Mouse (Mus musculus) kidney, postnatal 0 days (tissue): ENCODE measurements around the gene Tra2a. TPM values are rescaled to one million over a fixed set of nuclear protein-coding genes. Genes with fewer than 3 reads are reported as not detected.
A peak's percentile ranks its signal among the peaks of the same experiment; 100 is the strongest.

Source experiments
- ATAC-seq: fragments of 200-750 bp; cut with Nextera tagmentation; replicated peaks from 2 replicates; pipeline ENCODE4 v1.8.0; 2017; ENCODE audit warnings: low read depth, moderate number of reproducible peaks, moderate TSS enrichment, moderate library complexity; ENCODE audit not compliant: low FRiP score
- DNase-seq: peaks from one replicate; pipeline ENCODE4 v3.0.0-alpha.2; 2016; ENCODE audit warnings: low spot score
- H3K27ac ChIP-seq: fragments of 300-500 bp; sonication (generic); 2 replicates; pipeline ENCODE4 v1.5.1; 2014; ENCODE audit warnings: mild to moderate bottlenecking
- H3K27me3 ChIP-seq: fragments of 300-500 bp; sonication (generic); 2 replicates; pipeline ENCODE4 v1.6.1; 2014; ENCODE audit warnings: low read length, mixed read lengths; ENCODE audit not compliant: insufficient read depth
- H3K36me3 ChIP-seq: fragments of 300-500 bp; sonication (generic); 2 replicates; pipeline ENCODE4 v1.6.1; 2014; ENCODE audit warnings: low read length, mixed read lengths; ENCODE audit not compliant: insufficient read depth
- H3K4me1 ChIP-seq: fragments of 300-500 bp; sonication (generic); replicated peaks from 2 replicates; pipeline ENCODE4 v1.6.1; 2014; ENCODE audit warnings: antibody characterized with exemption, low read length, mixed read lengths; ENCODE audit not compliant: insufficient read depth
- H3K4me2 ChIP-seq: fragments of 300-500 bp; sonication (generic); 2 replicates; pipeline ENCODE4 v1.6.1; 2014; ENCODE audit warnings: mild to moderate bottlenecking, low read length, moderate library complexity, mixed read lengths
- H3K4me3 ChIP-seq: fragments of 300-500 bp; sonication (generic); replicated peaks from 2 replicates; pipeline ENCODE4 v1.5.1; 2014; ENCODE audit warnings: low read depth, low read length
- H3K9ac ChIP-seq: fragments of 300-500 bp; sonication (generic); 2 replicates; pipeline ENCODE4 v1.6.1; 2014; ENCODE audit warnings: low read depth, low read length
- H3K9me3 ChIP-seq: fragments of 300-500 bp; sonication (generic); replicated peaks from 2 replicates; pipeline ENCODE4 v1.6.1; 2016; ENCODE audit warnings: low read length, inconsistent platforms, mixed read lengths
- CTCF ChIP-seq: IDR thresholded peaks from 2 replicates; pipeline ENCODE4 v1.5.1; 2016; ENCODE audit warnings: antibody characterized with exemption, low read depth, mild to moderate bottlenecking, moderate library complexity
- WGBS: fragments of 180-500 bp; shearing (Covaris S2); extraction: QIAGEN DNeasy Blood & Tissue Kit; methylation state at CpG from one replicate; pipeline ENCODE4 v1.1.7; 2014; 5-methylcytosine and 5-hydroxymethylcytosine counted together
- polyA plus RNA-seq: library from polyadenylated mRNA; unstranded; fragments of >200 nt; fragmentation: Nextera tagmentation; extraction: Ambion mirVana; gene quantifications from 2 replicates; pipeline ENCODE4 v1.2.1, GENCODE M21; 2015

Gene Tra2a
- polyA plus RNA-seq, 1 experiment from 2014 or later: 60.9 TPM

- no peak for TF ChIP-seq CTCF
These were observed 21.5 kb downstream of the Tra2a start for GRCm38 (mm10) chr6:49242331-49242730.

GRCm38 (mm10) chr6:49241562-49241961 is 22.3 kb downstream of the Tra2a start:
- no peak overlapping the region for H3K4me3 ChIP-seq
- no peaks in the 10 kb centered on the region for H3K9me3 ChIP-seq
- ATAC-seq (no peak), DNase-seq (no peak)
- no peak overlapping the region for H3K9ac ChIP-seq
- H3K36me3 ChIP-seq: peaks cover 28% of the 10 kb centered on the region
- no peak overlapping the region for H3K4me2 ChIP-seq
- H3K4me1 ChIP-seq: no peaks in the 10 kb centered on the region
- TF ChIP-seq CTCF: no peak
- H3K27me3 ChIP-seq: no peaks in the 10 kb centered on the region
- no peak overlapping the region for H3K27ac ChIP-seq
- 100% methylated on average over 1 of the region's 1 CpGs for WGBS

More at GRCm38 (mm10) chr6:49242331-49242730, 21.5 kb downstream of the Tra2a start:
- no peak for ATAC-seq
- Histone ChIP-seq H3K4me2 (no peak overlapping the region), H3K9ac (no peak overlapping the region), H3K36me3 (peaks cover 31% of the 10 kb centered on the region), H3K4me3 (no peak overlapping the region), H3K9me3 (no peaks in the 10 kb centered on the region), H3K27me3 (no peaks in the 10 kb centered on the region), H3K27ac (no peak overlapping the region), H3K4me1 (no peaks in the 10 kb centered on the region)
- WGBS: 91% methylated on average over 1 of the region's 1 CpGs
- no peak for DNase-seq

- no peak for TF ChIP-seq CTCF
- Histone ChIP-seq H3K4me3 (no peak overlapping the region), H3K4me1 (no peaks in the 10 kb centered on the region), H3K27ac (no peak overlapping the region), H3K27me3 (no peaks in the 10 kb centered on the region), H3K36me3 (no peaks in the 10 kb centered on the region), H3K9me3 (no peaks in the 10 kb centered on the region), H3K4me2 (no peak overlapping the region), H3K9ac (no peak overlapping the region)
- peak; percentile 100 for ATAC-seq
- DNase-seq: peak; percentile 94
- 52% methylated on average over 9 of the region's 9 CpGs for WGBS
These were observed 27.5 kb downstream of the Tra2a start for GRCm38 (mm10) chr6:49236331-49236730.

GRCm38 (mm10) chr6:49233356-49233755 is 30.5 kb downstream of the Tra2a start:
- TF ChIP-seq CTCF: peak; percentile 61
- DNase-seq (no peak), ATAC-seq (no peak)
- no peak overlapping the region for H3K9ac ChIP-seq
- no peaks in the 10 kb centered on the region for H3K4me1 ChIP-seq
- H3K4me2 ChIP-seq: no peak overlapping the region
- H3K27me3 ChIP-seq: no peaks in the 10 kb centered on the region
- 63% methylated on average over 4 of the region's 4 CpGs for WGBS
- no peaks in the 10 kb centered on the region for H3K36me3 ChIP-seq
- no peaks in the 10 kb centered on the region for H3K9me3 ChIP-seq
- H3K4me3 ChIP-seq: no peak overlapping the region
- no peak overlapping the region for H3K27ac ChIP-seq

- Histone ChIP-seq H3K9ac (no peak overlapping the region), H3K4me3 (no peak overlapping the region), H3K9me3 (no peaks in the 10 kb centered on the region), H3K27me3 (peaks cover 25% of the 10 kb centered on the region), H3K36me3 (no peaks in the 10 kb centered on the region), H3K27ac (no peak overlapping the region), H3K4me2 (no peak overlapping the region), H3K4me1 (no peaks in the 10 kb centered on the region)
- 9% methylated on average over 7 of the region's 7 CpGs for WGBS
- DNase-seq (peak; percentile 82), ATAC-seq (no peak)
- peak; percentile 86 for TF ChIP-seq CTCF
These were observed 35.6 kb downstream of the Tra2a start for GRCm38 (mm10) chr6:49228126-49228679.

GRCm38 (mm10) chr6:49227184-49227735 is 36.6 kb downstream of the Tra2a start:
- ATAC-seq: no peak
- peak; percentile 57 for TF ChIP-seq CTCF
- Histone ChIP-seq H3K27me3 (peaks cover 32% of the 10 kb centered on the region), H3K4me2 (no peak overlapping the region), H3K36me3 (no peaks in the 10 kb centered on the region), H3K9me3 (no peaks in the 10 kb centered on the region), H3K27ac (no peak overlapping the region), H3K4me1 (no peaks in the 10 kb centered on the region), H3K4me3 (no peak overlapping the region), H3K9ac (no peak overlapping the region)
- WGBS: 7% methylated on average over 15 of the region's 15 CpGs
- peak; percentile 78 for DNase-seq

DNA sequence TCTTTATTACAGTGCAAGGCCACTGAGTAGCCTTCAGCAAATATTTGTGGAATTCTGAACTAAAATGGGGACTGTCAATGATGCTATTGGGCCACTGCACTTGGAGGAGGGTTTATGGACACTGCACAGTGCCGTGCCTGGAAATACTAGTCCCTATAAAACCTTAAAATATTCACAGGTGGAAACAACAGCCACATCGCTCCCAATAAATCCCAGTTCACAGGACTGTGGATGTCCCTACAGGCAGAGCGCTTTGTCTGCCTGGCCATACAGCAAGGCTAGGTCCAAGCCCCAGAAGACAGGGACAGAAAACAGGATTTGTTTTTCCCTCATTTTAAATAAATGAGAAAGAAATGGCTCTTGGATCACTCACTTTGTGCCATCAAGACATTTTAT is 38.1 kb downstream of the Tra2a start:
- Histone ChIP-seq H3K36me3 (no peaks in the 10 kb centered on the region), H3K4me3 (no peak overlapping the region), H3K4me1 (no peaks in the 10 kb centered on the region), H3K9ac (no peak overlapping the region), H3K4me2 (no peak overlapping the region), H3K27me3 (peaks cover 39% of the 10 kb centered on the region), H3K9me3 (no peaks in the 10 kb centered on the region), H3K27ac (no peak overlapping the region)
- no peak for TF ChIP-seq CTCF
- no peak for DNase-seq
- no peak for ATAC-seq
- WGBS: 59% methylated on average over 3 of the region's 3 CpGs
